Mouse (Mus musculus): ENCODE data around the gene Akain1. TPM values are rescaled to one million over a fixed set of nuclear protein-coding genes. Genes with fewer than 3 reads are reported as not detected.

Akain1 gene
- polyA plus RNA-seq, 1 experiment: not detected

- 30% methylated on average over 2 of the region's 2 CpGs for WGBS
- Histone ChIP-seq H3K36me3 (ENCODE audit: control insufficient read depth, insufficient read depth, low read length) (no peaks in the 10 kb centered on the region), H3K4me3 (ENCODE audit: low read depth, low read length) (no peak overlapping the region), H3K27ac (ENCODE audit: insufficient read depth, low read depth, low read length) (no peak overlapping the region), H3K27me3 (ENCODE audit: control insufficient read depth, insufficient read depth, low read length) (no peaks in the 10 kb centered on the region), H3K4me1 (ENCODE audit: control insufficient read depth, insufficient read depth, insufficient read length, low read length) (no peaks in the 10 kb centered on the region)
- TF ChIP-seq POLR2A (IDR thresholded peaks at IDR 0.05; ENCODE audit: low read depth, low read length): no peak
- TF ChIP-seq CTCF (IDR thresholded peaks at IDR 0.05; ENCODE audit: extremely low read depth, insufficient read length, insufficient replicate concordance, low read depth, low read length): no peak
These were observed 38.4 kb downstream of the Akain1 start for GRCm38 (mm10) chr17:69477526-69477925.

DNA sequence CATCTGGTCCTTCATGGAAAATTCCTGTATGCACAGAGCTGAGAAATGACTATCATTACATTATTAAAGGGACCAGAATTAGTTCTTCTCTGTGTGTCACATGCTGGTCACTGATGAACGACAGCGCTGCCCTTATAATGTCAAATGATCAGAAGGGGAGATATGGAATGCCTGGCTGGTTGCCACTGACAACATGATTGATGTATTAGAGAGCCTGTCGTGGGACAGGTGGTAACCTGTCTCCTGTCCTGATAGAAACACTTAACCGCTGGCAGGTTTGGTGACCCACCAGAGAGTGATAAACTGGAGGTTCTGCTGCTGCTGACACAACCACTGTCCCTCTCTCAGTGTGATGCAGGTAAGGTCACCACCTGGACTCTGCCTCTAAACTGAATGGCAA lies 40.1 kb downstream of the Akain1 start:
- H3K27me3 ChIP-seq (ENCODE audit: control insufficient read depth, insufficient read depth, low read length): no peaks in the 10 kb centered on the region
- H3K4me3 ChIP-seq (ENCODE audit: low read depth, low read length): no peak overlapping the region
- H3K4me1 ChIP-seq (ENCODE audit: control insufficient read depth, insufficient read depth, insufficient read length, low read length): no peaks in the 10 kb centered on the region
- WGBS: 53% methylated on average over 4 of the region's 4 CpGs
- TF ChIP-seq CTCF (IDR thresholded peaks at IDR 0.05; ENCODE audit: extremely low read depth, insufficient read length, insufficient replicate concordance, low read depth, low read length): no peak
- TF ChIP-seq POLR2A (IDR thresholded peaks at IDR 0.05; ENCODE audit: low read depth, low read length): no peak
- no peak overlapping the region for H3K27ac ChIP-seq (ENCODE audit: insufficient read depth, low read depth, low read length)
- no peaks in the 10 kb centered on the region for H3K36me3 ChIP-seq (ENCODE audit: control insufficient read depth, insufficient read depth, low read length)

DNA sequence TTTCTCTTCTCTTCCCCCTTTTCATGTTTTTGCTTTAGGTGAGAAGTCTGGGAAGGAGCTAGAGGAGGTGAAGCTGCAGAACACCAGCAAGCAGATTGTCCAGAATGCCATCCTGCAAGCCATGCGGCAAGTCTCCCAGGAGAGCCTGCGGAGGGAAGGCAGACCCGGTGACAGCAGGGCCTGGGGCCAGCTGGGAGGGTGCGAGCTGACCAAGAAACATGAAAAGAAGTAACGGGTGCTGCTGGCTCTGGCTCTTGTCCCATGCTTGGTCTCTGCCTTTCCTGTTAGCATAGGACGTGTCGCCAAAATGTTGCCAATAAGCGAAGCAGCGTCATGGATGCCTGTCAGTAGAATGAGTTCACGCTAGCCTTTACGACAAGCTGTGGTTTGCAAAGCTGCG lies 48.0 kb downstream of the Akain1 start:
- Histone ChIP-seq H3K27ac (ENCODE audit: insufficient read depth, low read depth, low read length) (no peak overlapping the region), H3K4me1 (ENCODE audit: control insufficient read depth, insufficient read depth, insufficient read length, low read length) (no peaks in the 10 kb centered on the region), H3K36me3 (ENCODE audit: control insufficient read depth, insufficient read depth, low read length) (no peaks in the 10 kb centered on the region), H3K4me3 (ENCODE audit: low read depth, low read length) (no peak overlapping the region), H3K27me3 (ENCODE audit: control insufficient read depth, insufficient read depth, low read length) (no peaks in the 10 kb centered on the region)
- TF ChIP-seq CTCF (IDR thresholded peaks at IDR 0.05; ENCODE audit: extremely low read depth, insufficient read length, insufficient replicate concordance, low read depth, low read length) (no peak), POLR2A (IDR thresholded peaks at IDR 0.05; ENCODE audit: low read depth, low read length) (no peak)
- WGBS: 86% methylated on average over 12 of the region's 12 CpGs

DNA sequence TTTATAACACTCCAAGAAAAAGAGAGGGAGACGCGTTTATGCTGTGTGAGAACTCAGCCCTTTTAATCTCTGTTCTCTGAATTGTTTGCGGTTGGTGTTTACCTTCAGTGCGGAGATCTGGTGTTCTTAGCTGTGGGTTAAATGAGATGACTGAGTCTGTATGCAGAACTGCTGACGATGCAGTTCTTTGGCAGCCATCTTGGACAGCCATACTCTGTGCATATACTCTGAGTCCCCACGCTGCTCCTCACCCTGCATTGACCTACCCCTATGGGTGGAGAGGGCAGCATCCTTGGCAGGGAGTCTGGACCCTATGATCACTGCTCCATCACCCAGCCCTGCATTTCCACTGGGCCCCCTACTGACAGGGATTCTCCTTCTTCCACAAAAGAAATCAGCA lies 48.8 kb downstream of the Akain1 start:
- TF ChIP-seq POLR2A (IDR thresholded peaks at IDR 0.05; ENCODE audit: low read depth, low read length): no peak
- TF ChIP-seq CTCF (IDR thresholded peaks at IDR 0.05; ENCODE audit: extremely low read depth, insufficient read length, insufficient replicate concordance, low read depth, low read length): no peak
- no peaks in the 10 kb centered on the region for H3K4me1 ChIP-seq (ENCODE audit: control insufficient read depth, insufficient read depth, insufficient read length, low read length)
- no peaks in the 10 kb centered on the region for H3K27me3 ChIP-seq (ENCODE audit: control insufficient read depth, insufficient read depth, low read length)
- WGBS: 60% methylated on average over 6 of the region's 6 CpGs
- no peaks in the 10 kb centered on the region for H3K36me3 ChIP-seq (ENCODE audit: control insufficient read depth, insufficient read depth, low read length)
- H3K27ac ChIP-seq (ENCODE audit: insufficient read depth, low read depth, low read length): no peak overlapping the region
- H3K4me3 ChIP-seq (ENCODE audit: low read depth, low read length): no peak overlapping the region

GRCm38 (mm10) chr17:69488826-69489225 lies 49.7 kb downstream of the Akain1 start:
- TF ChIP-seq CTCF (IDR thresholded peaks at IDR 0.05; ENCODE audit: extremely low read depth, insufficient read length, insufficient replicate concordance, low read depth, low read length) (no peak), POLR2A (IDR thresholded peaks at IDR 0.05; ENCODE audit: low read depth, low read length) (no peak)
- no peaks in the 10 kb centered on the region for H3K27me3 ChIP-seq (ENCODE audit: control insufficient read depth, insufficient read depth, low read length)
- no peaks in the 10 kb centered on the region for H3K36me3 ChIP-seq (ENCODE audit: control insufficient read depth, insufficient read depth, low read length)
- no peak overlapping the region for H3K27ac ChIP-seq (ENCODE audit: insufficient read depth, low read depth, low read length)
- H3K4me3 ChIP-seq (ENCODE audit: low read depth, low read length): no peak overlapping the region
- no peaks in the 10 kb centered on the region for H3K4me1 ChIP-seq (ENCODE audit: control insufficient read depth, insufficient read depth, insufficient read length, low read length)
- 84% methylated on average over 5 of the region's 5 CpGs for WGBS

GRCm38 (mm10) chr17:69492368-69492767 lies 53.2 kb downstream of the Akain1 start:
- H3K27ac ChIP-seq (ENCODE audit: insufficient read depth, low read depth, low read length): no peak overlapping the region
- no peak overlapping the region for H3K4me3 ChIP-seq (ENCODE audit: low read depth, low read length)
- 85% methylated on average over 6 of the region's 6 CpGs for WGBS
- H3K27me3 ChIP-seq (ENCODE audit: control insufficient read depth, insufficient read depth, low read length): no peaks in the 10 kb centered on the region
- H3K36me3 ChIP-seq (ENCODE audit: control insufficient read depth, insufficient read depth, low read length): no peaks in the 10 kb centered on the region
- no peak for TF ChIP-seq POLR2A (IDR thresholded peaks at IDR 0.05; ENCODE audit: low read depth, low read length)
- no peak for TF ChIP-seq CTCF (IDR thresholded peaks at IDR 0.05; ENCODE audit: extremely low read depth, insufficient read length, insufficient replicate concordance, low read depth, low read length)
- H3K4me1 ChIP-seq (ENCODE audit: control insufficient read depth, insufficient read depth, insufficient read length, low read length): no peaks in the 10 kb centered on the region

DNA sequence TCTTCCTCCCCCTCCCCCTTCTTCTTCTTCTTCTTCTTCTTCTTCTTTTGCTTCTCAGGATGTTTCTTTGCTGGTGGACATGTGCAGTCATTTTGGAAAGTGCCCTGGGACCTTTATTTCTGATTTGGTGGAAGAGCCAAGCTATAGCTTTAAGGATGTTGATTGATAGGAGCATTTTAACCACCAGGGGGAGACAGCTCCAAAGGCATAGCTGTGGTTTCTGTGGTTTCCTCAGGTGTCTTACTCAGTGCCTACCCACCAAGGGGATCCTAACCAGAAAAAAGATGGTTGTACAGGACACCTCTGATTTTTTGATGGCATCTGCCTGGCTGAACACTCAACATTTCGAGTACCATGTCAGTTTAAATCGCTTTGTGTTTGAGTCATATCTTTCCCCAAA lies 56.4 kb downstream of the Akain1 start:
- no peak overlapping the region for H3K27ac ChIP-seq (ENCODE audit: insufficient read depth, low read depth, low read length)
- WGBS: 43% methylated on average over 2 of the region's 2 CpGs
- TF ChIP-seq POLR2A (IDR thresholded peaks at IDR 0.05; ENCODE audit: low read depth, low read length) (no peak), CTCF (IDR thresholded peaks at IDR 0.05; ENCODE audit: extremely low read depth, insufficient read length, insufficient replicate concordance, low read depth, low read length) (no peak)

GRCm38 (mm10) chr17:69496125-69496524 lies 57.0 kb downstream of the Akain1 start:
- 74% methylated on average over 3 of the region's 3 CpGs for WGBS
- Histone ChIP-seq H3K27ac (ENCODE audit: insufficient read depth, low read depth, low read length) (no peak overlapping the region), H3K27me3 (ENCODE audit: control insufficient read depth, insufficient read depth, low read length) (no peaks in the 10 kb centered on the region), H3K4me1 (ENCODE audit: control insufficient read depth, insufficient read depth, insufficient read length, low read length) (no peaks in the 10 kb centered on the region), H3K4me3 (ENCODE audit: low read depth, low read length) (no peak overlapping the region), H3K36me3 (ENCODE audit: control insufficient read depth, insufficient read depth, low read length) (no peaks in the 10 kb centered on the region)
- no peak for TF ChIP-seq POLR2A (IDR thresholded peaks at IDR 0.05; ENCODE audit: low read depth, low read length)
- no peak for TF ChIP-seq CTCF (IDR thresholded peaks at IDR 0.05; ENCODE audit: extremely low read depth, insufficient read length, insufficient replicate concordance, low read depth, low read length)

More for the DNA sequence above, 56.4 kb downstream of the Akain1 start:
- Histone ChIP-seq H3K27me3 (ENCODE audit: control insufficient read depth, insufficient read depth, low read length) (no peaks in the 10 kb centered on the region), H3K4me3 (ENCODE audit: low read depth, low read length) (no peak overlapping the region), H3K36me3 (ENCODE audit: control insufficient read depth, insufficient read depth, low read length) (no peaks in the 10 kb centered on the region), H3K4me1 (ENCODE audit: control insufficient read depth, insufficient read depth, insufficient read length, low read length) (no peaks in the 10 kb centered on the region)
